Mouse (Mus musculus): ENCODE results near the gene 1700017N19Rik.

- TF ChIP-seq CTCF (IDR thresholded peaks at IDR 0.05; ENCODE audit: low read depth) (no peak), EP300 (IDR thresholded peaks at IDR 0.05; ENCODE audit: low read depth) (no peak)
Observed at GRCm38 (mm10) chr10:100590323-100590722, at the start of gene 1700017N19Rik, which contains the start of gene 4930430F08Rik.

Measured in liver, embryonic 14.5 days (tissue).